ENCODE assay signal across 9 mouse cellular contexts in the genomic region with DNA sequence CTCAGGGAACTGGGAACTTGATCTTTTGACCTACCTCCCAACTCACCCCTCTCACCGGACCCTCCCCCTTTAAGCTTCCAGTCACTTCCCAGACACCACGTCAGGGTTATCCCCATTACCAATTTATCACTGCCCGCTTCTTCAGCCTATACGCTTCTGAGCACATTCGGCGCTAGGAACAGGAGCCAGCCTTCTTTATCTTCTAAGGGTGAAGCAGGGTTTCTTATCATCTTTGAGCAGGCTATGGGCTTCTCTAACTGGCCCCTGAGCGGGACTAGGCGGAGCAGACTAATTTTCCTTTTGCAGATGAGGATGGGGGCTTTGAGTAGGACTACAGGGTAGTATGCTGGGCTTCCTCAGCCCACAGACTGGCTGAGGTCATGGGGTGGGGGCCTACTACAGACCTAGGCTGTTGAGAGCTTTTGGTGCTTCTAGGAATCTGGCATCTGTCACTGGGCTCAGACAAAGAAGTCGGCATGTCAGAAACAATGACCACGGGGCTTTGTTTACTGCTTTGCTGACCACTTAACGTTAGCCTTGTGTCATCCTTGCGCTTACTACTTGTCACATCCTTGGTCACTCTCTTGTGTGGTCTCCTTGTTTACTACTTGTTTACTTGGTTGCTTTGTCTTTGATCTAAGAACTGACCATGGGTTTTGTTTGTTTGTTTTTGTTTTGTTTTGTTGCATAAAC. TPM values are rescaled to one million over a fixed set of nuclear protein-coding genes. Genes with fewer than 3 reads are reported as not detected.
DNase-seq lines count a peak whose midpoint lies in the region; ATAC-seq lines count a peak whose summit lies in the region.
"Had no signal": no experiment of that assay in that cellular context is flagged by ENCODE, and none has a peak within 500 bp of the region (broad histone marks: within the 10 kb centered on the region; RNA-seq: fewer than 3 reads in every experiment).

A gene (minus strand): TSS at position 169 of the 693 bp plus-strand sequence.

- H3K27me3 ChIP-seq in kidney, embryonic 15.5 days = no peaks in the 10 kb centered on the region
- no peaks in the 10 kb centered on the region for H3K27me3 ChIP-seq in heart, embryonic 16.5 days (ENCODE audit: control insufficient read depth, insufficient read depth, low read length)
- H3K27me3 ChIP-seq: neural tube, embryonic 12.5 days had no signal

- H3K9ac ChIP-seq in kidney, embryonic 15.5 days = 0 out of 2 replicates have a peak within 1 kb of the TSS, but pooled peaks have one; percentile 7
- H3K9ac ChIP-seq in heart, embryonic 16.5 days (ENCODE audit: low read length) = peak within 1 kb of the TSS; percentile 49
- H3K9ac ChIP-seq: neural tube, embryonic 12.5 days had no signal

- no peaks in the 10 kb centered on the region for H3K9me3 ChIP-seq in kidney, embryonic 15.5 days (replicated peaks)
- no peaks in the 10 kb centered on the region for H3K9me3 ChIP-seq in heart, embryonic 16.5 days (replicated peaks; ENCODE audit: control insufficient read depth, low read length)
- H3K9me3 ChIP-seq: neural tube, embryonic 12.5 days had no signal

- DNase-seq in kidney, postnatal 25 days = no peak
- no peak for DNase-seq in urinary bladder, postnatal 4 days (ENCODE audit: low spot score in 2 of 2)
- DNase-seq in kidney, adult 18-20 months = no peak

- H3K4me1 ChIP-seq in kidney, embryonic 15.5 days = peaks cover 20% of the 10 kb centered on the region
- peaks cover 11% of the 10 kb centered on the region for H3K4me1 ChIP-seq in brown adipose tissue, adult 24 weeks (ENCODE audit: control insufficient read depth, insufficient read depth, insufficient read length, low read length)
- peaks cover 2% of the 10 kb centered on the region for H3K4me1 ChIP-seq in heart, embryonic 16.5 days (ENCODE audit: control insufficient read depth, insufficient read depth, low read length)

- H3K4me3 ChIP-seq in kidney, embryonic 15.5 days (replicated peaks) = peak within 1 kb of the TSS; percentile 25
- H3K4me3 ChIP-seq in brown adipose tissue, adult 24 weeks (ENCODE audit: insufficient read depth, low read depth, low read length) = peak within 1 kb of the TSS; percentile 81
- peak within 1 kb of the TSS; percentile 27 for H3K4me3 ChIP-seq in heart, embryonic 16.5 days (ENCODE audit: low read length)
- H3K4me3 ChIP-seq: neural tube, embryonic 12.5 days had no signal

- no peaks in the 10 kb centered on the region for H3K36me3 ChIP-seq in kidney, embryonic 15.5 days
- H3K36me3 ChIP-seq in heart, embryonic 16.5 days (ENCODE audit: control insufficient read depth, insufficient read depth) = no peaks in the 10 kb centered on the region
- H3K36me3 ChIP-seq: neural tube, embryonic 12.5 days had no signal

- 42% methylated on average over 12 of the region's 12 CpGs for WGBS in kidney, embryonic 15.5 days
- WGBS in heart, embryonic 16.5 days = 31% methylated on average over 12 of the region's 12 CpGs

- peak within 1 kb of the TSS; percentile 42 for H3K4me2 ChIP-seq in kidney, embryonic 15.5 days
- peak within 1 kb of the TSS; percentile 54 for H3K4me2 ChIP-seq in heart, embryonic 16.5 days (ENCODE audit: low read depth, low read length)
- H3K4me2 ChIP-seq: neural tube, embryonic 12.5 days had no signal

- ATAC-seq in kidney, embryonic 15.5 days (replicated peaks; ENCODE audit: low FRiP score) = peak; percentile 63; the same call in 1 of the 2 replicates
- ATAC-seq in heart, embryonic 16.5 days (replicated peaks; ENCODE audit: extremely low read depth, insufficient read depth, low FRiP score) = no peak
- peak; percentile 84 for ATAC-seq in megakaryocyte-erythroid progenitor cell, adult 5-6 weeks (replicated peaks; ENCODE audit: low FRiP score, low TSS enrichment, poor library complexity, severe bottlenecking)
- no peak for ATAC-seq in frontal cortex, adult (ENCODE audit: low TSS enrichment)

- peak within 1 kb of the TSS; percentile 62 for H3K27ac ChIP-seq in kidney, embryonic 15.5 days
- H3K27ac ChIP-seq in brown adipose tissue, adult 24 weeks (replicated peaks; ENCODE audit: low read depth, low read length) = peak within 1 kb of the TSS; percentile 96
- H3K27ac ChIP-seq in heart, embryonic 16.5 days (ENCODE audit: low read length) = peak within 1 kb of the TSS; percentile 52
- H3K27ac ChIP-seq: neural tube, embryonic 12.5 days had no signal

RNA-seq across cellular contexts. Expression of the gene that starts here (rescaled TPM):
- 1.7 TPM in 2 replicates for polyA plus RNA-seq in kidney, embryonic 15.5 days (2015; fragmentation: Nextera tagmentation; extraction: Ambion mirVana)
- polyA plus RNA-seq in brown adipose tissue, adult 24 weeks (2012; ENCODE audit: insufficient read depth, insufficient read length, missing spikeins) = 2.1 and 4.6 TPM in 2 replicates
- 1.3 and 1.8 TPM in 2 replicates for polyA plus RNA-seq in heart, embryonic 16.5 days (2015; fragmentation: Nextera tagmentation; extraction: Ambion mirVana)
- 133 and 270 TPM in 2 replicates for total RNA-seq in megakaryocyte-erythroid progenitor cell, adult 5-6 weeks (2014; fragmentation: Nextera tagmentation)
- 78.8 and 149 TPM in 2 replicates for total RNA-seq in megakaryocyte-erythroid progenitor cell, adult 5-6 weeks (2017)

Comparison
In these comparisons a context has a peak if more than half of its experiments do, and no peak if none do; other contexts are left out.
1. ATAC-seq: peak in kidney, embryonic 15.5 days (single experiment) and megakaryocyte-erythroid progenitor cell, adult 5-6 weeks (single experiment); none in heart, embryonic 16.5 days (single experiment) and frontal cortex, adult (single experiment).
2. H3K4me3 ChIP-seq: peak in every context shown above with its lines; median percentile 81 in brown adipose tissue, adult 24 weeks; 27 in heart, embryonic 16.5 days; 25 in kidney, embryonic 15.5 days.
3. Peak in every context shown above with its lines, with median percentiles within 50 percentile points of each other: H3K27ac ChIP-seq.